Mouse (Mus musculus): ENCODE data around the gene Pot1a.

Pot1a gene

GRCm38 (mm10) chr6:25808806-25809495 is at the start of gene Pot1a:
Gene Pot1a, minus strand, starts transcription at chr6:25809246.
- DNase-seq (ENCODE audit: low spot score), result peak; percentile 94

GRCm38 (mm10) chr6:25836261-25836660 is 27.2 kb upstream of the Pot1a start:
- DNase-seq (ENCODE audit: low spot score), result no peak

- DNase-seq (ENCODE audit: low spot score), result no peak
Measured at GRCm38 (mm10) chr6:25806021-25806420, 3.0 kb downstream of the Pot1a start.

- DNase-seq (ENCODE audit: low spot score), result no peak
Measured at GRCm38 (mm10) chr6:25802269-25802668, 6.8 kb downstream of the Pot1a start.

- no peak for DNase-seq (ENCODE audit: low spot score)
Measured at GRCm38 (mm10) chr6:25801230-25801629, 7.8 kb downstream of the Pot1a start.

- no peak for DNase-seq (ENCODE audit: low spot score)
Measured at GRCm38 (mm10) chr6:25768238-25768637, 40.8 kb downstream of the Pot1a start.

GRCm38 (mm10) chr6:25767552-25767951 is 41.5 kb downstream of the Pot1a start:
- no peak for DNase-seq (ENCODE audit: low spot score)

- no peak for DNase-seq (ENCODE audit: low spot score)
Measured at GRCm38 (mm10) chr6:25767073-25767472, 42.0 kb downstream of the Pot1a start.

- no peak for DNase-seq (ENCODE audit: low spot score)
Measured at GRCm38 (mm10) chr6:25766283-25766682, 42.8 kb downstream of the Pot1a start.

- no peak for DNase-seq (ENCODE audit: low spot score)
Measured at GRCm38 (mm10) chr6:25752651-25753050, 56.4 kb downstream of the Pot1a start.

- no peak for DNase-seq (ENCODE audit: low spot score)
Measured at GRCm38 (mm10) chr6:25736533-25736932, 72.5 kb downstream of the Pot1a start.

- no peak for DNase-seq (ENCODE audit: low spot score)
Measured at GRCm38 (mm10) chr6:25726560-25726959, 82.5 kb downstream of the Pot1a start.

GRCm38 (mm10) chr6:25710601-25711000 is 98.4 kb downstream of the Pot1a start:
- DNase-seq (ENCODE audit: low spot score), result no peak

- no peak for DNase-seq (ENCODE audit: low spot score)
Measured at GRCm38 (mm10) chr6:25709250-25709895, 99.7 kb downstream of the Pot1a start.

GRCm38 (mm10) chr6:25699956-25700355 is 109.1 kb downstream of the Pot1a start:
- no peak for DNase-seq (ENCODE audit: low spot score)
